Mouse (Mus musculus) ES-Bruce4 (cell line): ENCODE results near the gene Ptprd.

ENCODE experiments used
- CTCF ChIP-seq: IDR thresholded peaks from one replicate; pipeline ENCODE4 v1.8.1; 2011; ENCODE audit warnings: low read depth, low read length
- EP300 ChIP-seq: IDR thresholded peaks from 2 replicates; pipeline ENCODE4 v1.6.1; 2011; ENCODE audit warnings: low read depth, low read length; ENCODE audit not compliant: insufficient read depth

DNA sequence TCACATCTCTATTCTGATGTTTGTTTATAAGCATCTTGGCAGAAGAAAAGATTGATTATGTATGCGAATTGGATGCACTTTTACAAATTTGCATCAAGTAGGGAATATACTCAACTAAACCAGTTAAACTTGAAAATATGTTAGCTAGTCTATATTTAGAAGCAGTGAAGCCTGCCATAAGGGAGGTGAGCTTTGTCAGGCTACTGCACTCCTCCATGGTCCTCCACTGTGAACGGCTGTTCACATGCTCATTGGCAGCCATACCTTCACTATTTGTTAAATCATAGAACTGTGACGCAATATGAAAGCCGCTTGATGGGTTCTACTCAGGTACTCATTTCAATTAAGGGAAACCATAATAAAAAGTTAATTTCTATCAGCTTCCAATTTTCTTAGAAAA, 1215.6 kb downstream of the Ptprd start:
- TF ChIP-seq CTCF = no peak
- TF ChIP-seq EP300 = no peak
